Mouse (Mus musculus) kidney, postnatal 25 days (tissue): ENCODE results near the gene Agap1.
A peak's percentile ranks its signal among the peaks of the same experiment; 100 is the strongest.

ENCODE experiments used
- DNase-seq, 2 experiments: peaks; one replicate each; pipeline ENCODE4 v3.0.0; 2021; ENCODE audit warnings: mixed read lengths in 2 of 2

Agap1 gene

DNA sequence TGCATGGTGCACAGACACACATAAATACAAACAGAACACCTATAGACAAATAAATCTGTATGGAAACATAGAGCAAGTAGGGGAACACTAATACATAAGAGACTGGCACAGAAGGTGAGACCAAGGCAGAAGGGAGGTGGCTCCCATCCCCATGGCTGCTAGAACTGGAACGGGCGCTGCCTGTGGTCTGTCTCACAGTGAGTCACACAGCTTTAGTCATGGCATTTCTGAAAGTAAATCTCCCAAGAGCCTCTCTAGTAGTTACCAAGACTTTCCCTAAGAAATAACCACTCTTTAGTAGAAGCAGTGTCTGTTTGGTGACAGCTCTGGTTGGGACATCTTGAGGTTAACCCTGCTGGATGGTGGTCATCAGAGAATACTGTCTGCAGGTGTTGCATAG is 326.1 kb downstream of the Agap1 start:
- DNase-seq = no peak

- peak in 1 of 2 experiments; percentile 51 for DNase-seq
Measured at GRCm38 (mm10) chr1:89781861-89782260, 327.3 kb downstream of the Agap1 start.

GRCm38 (mm10) chr1:89786793-89787192 is 332.2 kb downstream of the Agap1 start:
- no peak for DNase-seq

DNA sequence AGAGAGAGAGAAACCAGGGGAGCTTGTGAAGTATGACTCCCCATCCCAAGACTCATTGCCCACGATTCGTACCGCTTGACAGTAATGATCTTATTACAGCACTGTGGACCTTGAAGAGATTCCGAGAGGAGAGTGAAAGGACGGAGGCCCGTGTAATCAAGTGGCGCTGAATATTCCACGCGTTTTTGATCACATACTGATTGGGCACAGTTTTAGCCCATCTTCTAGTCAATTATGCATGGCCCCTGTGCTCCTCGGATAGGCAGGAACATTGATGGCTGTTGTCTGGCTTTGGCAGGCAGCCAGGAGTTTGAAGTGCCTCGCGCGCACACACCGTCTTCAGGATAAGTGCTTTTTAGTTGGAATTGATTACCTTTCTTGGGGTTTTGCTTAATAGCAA is 344.1 kb downstream of the Agap1 start:
- no peak for DNase-seq

- DNase-seq = no peak
Measured at GRCm38 (mm10) chr1:89801506-89801905, 346.9 kb downstream of the Agap1 start.

- no peak for DNase-seq
Measured at GRCm38 (mm10) chr1:89804981-89805380, 350.4 kb downstream of the Agap1 start.

GRCm38 (mm10) chr1:89812816-89813215 is 358.2 kb downstream of the Agap1 start:
- peak in 1 of 2 experiments; percentile 66 for DNase-seq

- DNase-seq = peak in 1 of 2 experiments; percentile 33
Measured at GRCm38 (mm10) chr1:89816487-89817206, 362.0 kb downstream of the Agap1 start.

DNA sequence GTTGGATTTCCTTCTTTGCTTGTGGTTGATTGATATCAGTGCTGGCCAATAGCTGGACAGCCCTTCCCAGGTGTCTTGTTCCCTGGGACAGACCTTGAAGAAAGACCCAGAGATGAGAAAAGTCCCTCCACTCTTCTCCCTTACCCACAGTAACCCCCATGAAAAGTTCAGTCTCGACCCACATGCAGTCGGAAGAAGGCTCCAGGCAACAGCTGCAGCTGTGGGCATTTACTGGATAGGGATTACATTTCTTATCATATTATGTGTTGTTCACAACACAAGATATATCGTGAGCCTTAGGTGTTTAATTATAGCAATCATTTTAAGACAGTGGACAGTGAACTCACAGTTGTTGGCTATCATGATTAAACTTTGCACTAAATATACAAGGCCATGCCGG is 367.2 kb downstream of the Agap1 start:
- DNase-seq = no peak

DNA sequence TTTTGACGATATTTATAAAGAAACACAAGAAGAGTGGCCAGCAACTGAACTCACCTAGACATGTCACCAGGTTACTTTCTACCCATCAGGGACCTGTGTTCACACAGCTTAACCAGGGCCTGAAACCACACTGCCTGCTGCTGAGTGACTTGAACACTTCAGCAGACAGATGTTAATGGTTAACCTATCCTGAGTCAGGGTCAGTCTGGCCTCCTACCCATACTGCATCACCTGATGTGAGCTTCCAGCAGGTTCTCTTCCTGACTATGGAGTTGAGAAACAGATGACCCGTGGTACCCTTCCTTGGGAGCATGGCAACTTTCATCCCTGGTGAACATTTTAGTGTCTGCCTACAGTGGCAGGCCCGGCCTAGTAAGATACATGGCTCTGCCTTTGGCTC is 367.8 kb downstream of the Agap1 start:
- DNase-seq = peak; percentile 69 to 86

DNA sequence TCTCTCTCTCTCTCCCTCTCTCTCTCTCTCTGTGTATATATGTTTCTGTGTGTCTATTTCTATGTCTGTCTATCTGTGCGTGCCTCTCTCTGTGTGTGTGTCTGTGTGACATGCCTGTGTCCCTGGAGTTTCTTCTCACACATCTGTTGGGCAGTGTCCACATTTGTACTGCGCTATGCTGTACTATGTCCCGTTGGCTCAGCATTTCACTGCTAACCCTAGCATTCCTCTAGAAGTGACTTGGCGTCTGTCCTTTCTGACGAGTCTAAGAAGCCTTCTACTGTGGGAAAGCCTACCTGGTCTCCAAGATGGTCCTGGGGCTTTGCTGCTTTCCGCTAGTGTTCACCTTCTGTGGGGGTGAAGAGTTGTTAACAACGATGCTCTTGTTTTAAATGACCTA is 368.4 kb downstream of the Agap1 start:
- peak; percentile 28 to 50 for DNase-seq

DNA sequence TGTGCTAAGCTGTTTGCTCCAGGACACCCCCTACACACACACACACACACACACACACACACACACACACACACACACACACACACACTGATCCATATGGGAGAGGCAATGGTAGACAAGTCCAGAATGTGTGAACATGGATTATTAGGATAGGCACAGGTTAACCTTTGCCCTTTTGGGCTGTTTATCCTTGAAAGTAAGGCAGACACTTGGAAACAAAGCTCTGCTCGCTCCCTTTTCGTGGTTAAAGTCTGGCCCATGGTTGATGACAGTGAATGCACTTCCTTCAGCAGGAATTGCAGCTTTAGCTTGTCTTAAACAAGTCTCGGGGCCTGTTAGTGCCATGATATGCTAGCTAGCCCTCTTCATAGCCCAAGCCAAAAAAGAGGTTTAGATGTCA is 372.4 kb downstream of the Agap1 start:
- peak in 1 of 2 experiments; percentile 21 for DNase-seq

GRCm38 (mm10) chr1:89831095-89831494 is 376.5 kb downstream of the Agap1 start:
- no peak for DNase-seq

DNA sequence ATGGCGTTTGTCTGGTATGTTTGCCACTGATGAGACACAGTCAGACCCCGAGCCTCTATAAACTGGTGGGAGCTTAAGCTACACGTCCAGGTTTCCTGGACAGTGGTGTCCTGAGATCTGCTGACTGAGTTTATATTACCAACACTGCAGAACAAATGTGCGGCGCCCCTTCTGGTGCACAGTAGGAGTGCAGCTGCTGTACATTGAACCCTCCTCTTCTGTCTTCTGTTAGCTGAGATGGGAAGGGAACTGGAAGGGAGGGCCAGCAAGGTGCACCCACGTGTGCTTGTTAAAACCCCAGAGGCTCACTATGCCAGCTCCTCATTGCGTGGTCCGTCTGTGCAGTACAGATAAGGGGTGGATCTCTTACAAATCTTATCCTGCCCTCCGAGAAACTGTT is 389.5 kb downstream of the Agap1 start:
- no peak for DNase-seq

GRCm38 (mm10) chr1:89845487-89845886 is 390.9 kb downstream of the Agap1 start:
- DNase-seq = no peak

DNA sequence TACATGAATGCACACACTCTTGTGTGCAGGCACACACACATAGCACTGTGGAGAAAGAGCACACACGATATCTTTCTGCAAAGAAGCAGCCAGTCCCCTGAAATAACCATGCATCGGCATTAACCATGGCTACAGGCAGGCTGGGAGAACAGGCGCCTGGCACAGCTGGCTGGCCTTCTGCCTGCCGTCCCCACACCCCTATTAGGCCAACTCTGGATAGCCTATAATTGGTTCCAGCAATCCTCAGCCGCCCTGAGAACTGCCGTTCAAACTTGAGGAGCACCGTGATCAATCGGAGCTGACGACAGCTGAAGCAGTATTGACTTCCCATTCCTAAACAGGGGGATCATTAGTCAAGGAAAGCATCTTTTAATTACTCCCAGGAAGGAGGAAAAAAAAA is 391.5 kb downstream of the Agap1 start:
- DNase-seq = no peak

DNA sequence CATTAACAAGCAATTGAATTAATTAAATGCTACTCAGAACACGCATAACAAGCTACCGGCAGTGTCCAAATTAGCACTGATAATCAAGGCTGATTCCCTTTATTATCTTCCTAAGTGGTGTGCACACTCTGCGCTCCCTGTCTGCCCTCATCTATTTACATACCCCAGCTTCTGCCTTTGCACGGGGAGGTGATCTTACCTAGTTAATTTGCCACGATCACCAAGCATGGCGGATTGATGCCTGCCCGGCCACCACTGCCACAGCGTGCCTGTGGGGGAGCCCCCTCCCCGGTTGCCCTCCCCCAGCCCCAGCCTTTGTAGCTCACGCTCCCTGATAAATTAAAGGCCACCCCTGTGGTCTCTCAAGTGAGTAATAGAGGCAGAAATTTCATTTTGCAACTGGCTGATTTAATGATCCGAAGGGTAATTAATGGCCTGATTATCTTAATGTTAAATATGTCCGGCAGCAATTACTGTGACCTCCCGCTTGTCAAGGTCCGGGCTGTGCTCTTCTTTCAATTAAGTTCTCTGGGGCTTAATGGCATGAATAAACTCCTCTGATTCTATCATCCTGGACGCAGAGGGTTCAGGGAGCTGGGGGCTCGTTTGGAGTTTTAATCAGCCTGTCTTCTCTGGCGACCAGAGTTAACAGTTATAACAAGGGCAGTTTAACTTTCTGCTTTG is 393.9 kb downstream of the Agap1 start:
- no peak for DNase-seq

GRCm38 (mm10) chr1:89849151-89849860 is 394.7 kb downstream of the Agap1 start:
- no peak for DNase-seq

DNA sequence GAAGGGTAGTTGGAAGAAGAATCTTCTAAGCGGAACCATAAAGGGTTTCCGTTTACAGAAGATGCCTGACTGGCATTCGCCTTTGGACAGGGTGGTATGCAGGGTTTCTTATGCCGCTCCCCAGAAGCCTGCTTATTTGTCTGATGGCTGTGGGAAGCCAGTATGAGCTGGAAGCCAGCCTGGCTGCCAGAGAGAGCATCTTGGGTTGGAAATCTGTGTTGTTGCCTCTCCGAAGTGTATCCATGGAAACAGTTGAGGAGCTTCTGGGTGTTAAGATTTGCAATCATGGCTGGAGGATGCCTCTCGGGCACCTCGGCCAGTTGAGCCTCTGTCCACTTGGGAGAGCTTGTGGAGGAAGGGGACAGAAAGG is 395.2 kb downstream of the Agap1 start:
- no peak for DNase-seq

GRCm38 (mm10) chr1:89850681-89851414 is 396.2 kb downstream of the Agap1 start:
- peak; percentile 32 to 55 for DNase-seq

DNA sequence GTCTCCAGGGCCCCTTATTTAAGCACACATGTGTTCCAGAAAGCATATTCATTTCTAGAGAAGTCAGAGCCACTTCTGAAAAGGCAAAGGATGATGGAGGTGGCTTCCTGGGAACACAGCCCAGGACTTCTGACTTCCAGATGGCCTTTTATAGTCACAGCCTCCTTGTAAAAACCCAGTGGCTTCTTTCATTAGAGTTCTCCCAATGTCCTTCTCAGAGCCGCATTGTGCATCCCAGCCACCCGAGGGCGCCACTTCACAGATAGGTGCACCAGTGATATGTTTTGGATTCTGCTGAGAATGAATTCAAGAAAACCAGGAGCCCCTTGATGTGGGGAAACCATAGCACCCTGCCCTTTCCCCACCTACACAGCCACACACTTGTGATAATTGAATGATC is 404.6 kb downstream of the Agap1 start:
- DNase-seq = peak in 1 of 2 experiments; percentile 65

GRCm38 (mm10) chr1:89860017-89860730 is 405.6 kb downstream of the Agap1 start:
- peak in 1 of 2 experiments; percentile 17 for DNase-seq
